Mouse (Mus musculus) left cerebral cortex, postnatal 36 days (tissue): ENCODE results near the gene Tstd3. TPM values are rescaled to one million over a fixed set of nuclear protein-coding genes. Genes with fewer than 3 reads are reported as not detected.
A peak's percentile ranks its signal among the peaks of the same experiment; 100 is the strongest.

ENCODE experiments used
- DNase-seq, 2 experiments: peaks; one replicate each; pipeline ENCODE4 v3.0.0; 2021 to 2022; ENCODE audit warnings: low spot score in 2 of 2, mixed read lengths in 1 of 2
- intact Hi-C: fragments of 180-260 bp; cut with DNase I; formaldehyde crosslinking; loops from one replicate; pipeline ENCODE4 v1.15.1; 2025
- total RNA-seq, 2 experiments: library from RNA; stranded (reverse); gene quantifications; 2 replicates each; pipeline ENCODE4 v1.2.3; 2021

Tstd3 gene
- 10 to 100 TPM; 21.1 to 23.1 TPM for total RNA-seq

DNA sequence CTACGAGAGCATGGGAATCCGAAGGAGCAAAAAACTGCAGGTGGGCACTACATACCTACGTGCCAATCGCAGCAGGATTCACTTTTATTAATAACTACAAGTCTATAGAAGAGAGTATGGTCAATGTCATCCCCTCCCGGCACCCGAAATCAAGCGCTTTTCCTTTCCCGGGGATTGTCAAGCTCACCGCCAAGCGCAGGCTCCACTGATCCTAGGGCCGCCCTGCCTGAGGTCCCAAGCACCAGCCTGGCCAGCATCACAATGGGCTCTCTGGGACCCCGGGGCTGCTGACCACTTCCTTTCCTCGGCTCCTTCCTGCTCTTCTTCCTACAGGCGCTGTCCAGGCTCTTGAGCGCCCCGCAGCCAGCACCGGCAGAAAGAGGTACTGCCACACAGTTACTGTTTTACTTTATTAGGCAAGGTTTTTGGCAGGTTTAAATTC, at the start of gene Tstd3, which contains the start of gene Usp45:
Gene Tstd3, minus strand, starts transcription at position 350 of the 442 bp plus-strand sequence.
Gene Usp45, plus strand, starts transcription at position 294 of the 442 bp plus-strand sequence.
- DNase-seq = peak; percentile 82 to 84
- intact Hi-C loops = no loop called here

DNA sequence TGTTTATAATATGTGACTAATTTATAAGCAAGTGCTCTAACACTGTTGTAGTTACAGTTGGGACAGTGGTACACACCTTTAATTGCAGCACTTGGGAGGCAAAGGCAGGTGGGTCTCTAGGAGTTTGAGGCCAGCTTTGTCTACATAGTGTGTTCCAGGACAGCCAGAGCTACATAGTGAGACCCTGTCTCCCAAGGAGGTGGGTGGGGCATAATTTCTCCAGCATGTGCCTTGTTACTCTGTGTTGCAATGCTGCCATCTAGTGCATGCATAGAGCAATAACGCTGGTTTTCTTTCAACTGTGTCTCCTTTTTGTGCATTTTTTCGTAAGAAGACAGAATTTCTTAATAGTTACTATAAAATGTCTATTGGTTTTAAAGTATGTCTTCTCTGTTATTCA, 47.0 kb upstream of the Tstd3 start:
- peak in 1 of 2 experiments; percentile 25 for DNase-seq
- intact Hi-C loops = loop anchor here (5.0 to 10.0 kb wide), 3 partner anchors 87 to 369 kb away; partner anchors contain the start of gene Ccnc

DNA sequence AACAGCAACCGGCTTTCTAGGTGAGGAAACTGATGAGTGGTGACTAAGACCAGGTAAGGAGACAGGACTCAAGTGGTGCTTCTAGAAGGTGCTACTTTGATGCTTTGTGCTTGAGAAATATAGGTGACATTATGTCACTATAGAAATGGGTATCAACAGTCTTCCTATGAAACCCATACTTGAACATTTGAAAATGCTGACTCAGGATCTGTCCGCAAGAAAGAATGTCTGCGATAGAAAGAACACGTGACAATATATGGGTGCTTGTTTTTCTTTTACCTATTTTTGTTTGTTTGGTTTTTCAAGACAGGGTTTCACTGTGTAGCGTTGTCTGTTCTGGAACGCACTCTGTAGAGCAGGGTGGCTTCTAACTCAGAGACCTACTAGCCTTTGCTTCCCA, 45.6 kb upstream of the Tstd3 start:
- intact Hi-C loops = loop anchor here (5.0 to 10.0 kb wide), 3 partner anchors 85 to 368 kb away; partner anchors contain the start of gene Ccnc
- DNase-seq = no peak

DNA sequence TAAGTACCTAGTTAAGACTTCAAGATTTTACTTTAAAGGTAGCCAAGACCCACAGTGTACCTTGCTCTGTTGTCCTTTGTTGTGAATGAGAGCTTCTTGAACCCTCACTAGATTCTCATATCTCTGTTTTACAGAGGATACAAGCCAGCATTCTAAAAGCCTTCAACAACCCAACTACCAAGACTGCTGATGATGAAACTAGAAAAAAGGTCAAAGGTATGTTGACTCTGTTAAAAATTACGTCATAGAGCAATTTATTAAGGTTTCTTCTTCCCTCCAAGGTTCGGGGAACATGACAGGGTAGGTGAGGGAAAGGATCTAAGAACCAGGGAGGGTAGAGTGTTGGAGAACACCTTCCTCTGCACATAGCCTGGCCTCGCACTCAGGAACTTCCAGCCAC, 43.6 kb upstream of the Tstd3 start:
- no peak for DNase-seq
- intact Hi-C loops = loop anchor here (5.0 to 10.0 kb wide), 3 partner anchors 83 to 366 kb away; partner anchors contain the start of gene Ccnc

DNA sequence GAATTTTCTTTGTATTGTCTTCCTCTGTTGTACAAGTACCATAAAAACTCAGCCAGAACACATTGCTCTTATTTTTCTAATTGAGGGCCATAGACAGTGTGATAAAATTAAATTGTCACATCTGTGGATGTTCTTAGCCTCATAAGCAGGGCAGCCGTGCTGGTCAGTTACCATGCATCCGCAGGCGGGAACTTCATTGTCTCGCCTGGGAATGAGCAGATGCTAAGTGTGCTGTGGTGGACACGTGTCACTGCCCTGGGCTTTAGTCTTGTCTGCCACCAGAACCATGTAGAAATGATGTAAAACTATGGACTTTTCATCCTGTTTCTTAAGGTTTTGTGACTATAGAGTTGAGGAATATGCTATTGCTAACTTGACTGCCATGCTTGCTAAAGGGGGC, 40.2 kb upstream of the Tstd3 start:
- intact Hi-C loops = no loop called here
- DNase-seq = no peak

DNA sequence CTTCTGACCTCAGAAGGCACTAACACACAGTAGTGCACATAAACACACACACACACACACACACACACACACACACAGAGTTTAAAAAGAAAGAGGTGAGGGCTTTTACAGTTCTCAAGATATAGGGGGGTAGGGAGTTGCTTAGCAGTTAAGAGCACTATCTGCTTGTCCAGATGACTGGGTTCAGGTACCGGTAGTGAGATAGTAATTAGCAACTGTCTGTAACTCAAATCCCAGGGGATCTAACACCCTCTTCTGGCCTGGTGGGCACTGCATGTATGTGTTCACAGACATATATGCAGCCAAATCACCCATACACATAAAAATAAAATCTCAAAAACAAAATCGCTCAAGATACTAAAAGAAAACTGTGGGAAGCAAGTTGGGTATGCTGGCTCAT, 34.6 kb upstream of the Tstd3 start:
- intact Hi-C loops = no loop called here
- no peak for DNase-seq

DNA sequence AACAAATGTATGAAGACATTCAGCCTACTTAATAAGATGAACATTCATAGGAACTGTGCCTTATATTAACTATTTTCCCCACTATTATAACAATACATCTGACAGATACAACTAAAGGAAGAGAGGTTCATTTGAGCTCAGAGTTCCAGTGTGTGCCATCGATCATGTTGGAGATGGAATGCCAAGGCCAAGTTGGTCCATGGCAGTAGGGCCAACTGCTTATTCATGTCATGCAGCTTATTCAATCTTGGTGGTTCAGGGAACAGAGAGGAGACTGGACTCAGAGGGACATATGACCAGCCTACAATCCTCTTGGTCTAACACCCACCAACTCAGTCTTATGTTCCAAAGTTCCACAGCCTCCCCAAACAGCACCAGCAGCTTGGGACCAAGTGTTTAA, 34.0 kb upstream of the Tstd3 start:
- no peak for DNase-seq
- intact Hi-C loops = no loop called here

DNA sequence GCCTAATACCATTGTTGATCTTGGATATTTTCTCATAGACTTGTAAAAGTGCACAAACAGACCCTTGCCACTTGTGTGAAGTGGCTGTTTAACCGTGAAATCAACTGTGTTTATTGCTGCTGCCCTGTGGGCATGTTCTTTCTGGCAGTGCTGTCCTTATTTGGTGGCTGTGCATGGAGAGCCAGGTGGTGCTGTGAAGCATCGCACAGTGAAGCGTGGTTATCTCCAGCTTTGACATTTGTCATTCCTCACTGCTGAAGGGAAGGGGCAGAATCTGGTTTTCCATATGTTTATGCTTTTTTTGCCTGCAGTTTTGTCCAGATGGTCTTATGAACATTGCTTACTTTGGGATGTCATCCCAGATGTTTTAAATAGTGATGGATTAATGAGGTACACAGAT, 26.6 kb upstream of the Tstd3 start:
- intact Hi-C loops = no loop called here

DNA sequence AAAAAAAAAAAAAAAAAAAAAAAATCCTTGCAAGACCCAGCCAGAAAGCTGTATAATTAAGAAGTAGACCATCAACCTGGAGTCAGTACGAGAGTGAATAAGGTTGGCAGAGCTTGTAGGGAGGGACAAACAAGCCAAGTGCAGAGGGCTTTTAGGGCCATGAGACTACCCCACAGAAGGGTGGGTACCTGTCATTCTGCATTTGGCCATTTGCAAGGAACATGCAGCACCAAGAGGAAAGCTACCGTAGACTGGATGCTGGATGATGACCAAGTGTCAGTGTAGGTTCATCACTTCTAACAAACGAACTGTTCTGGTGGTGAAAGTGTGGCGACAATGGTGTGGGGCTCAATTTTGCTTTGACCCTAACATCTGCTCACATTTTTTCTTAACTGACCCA, 22.8 kb upstream of the Tstd3 start:
- intact Hi-C loops = no loop called here
- no peak for DNase-seq

More for the DNA sequence above, 26.6 kb upstream of the Tstd3 start:
- DNase-seq = no peak

DNA sequence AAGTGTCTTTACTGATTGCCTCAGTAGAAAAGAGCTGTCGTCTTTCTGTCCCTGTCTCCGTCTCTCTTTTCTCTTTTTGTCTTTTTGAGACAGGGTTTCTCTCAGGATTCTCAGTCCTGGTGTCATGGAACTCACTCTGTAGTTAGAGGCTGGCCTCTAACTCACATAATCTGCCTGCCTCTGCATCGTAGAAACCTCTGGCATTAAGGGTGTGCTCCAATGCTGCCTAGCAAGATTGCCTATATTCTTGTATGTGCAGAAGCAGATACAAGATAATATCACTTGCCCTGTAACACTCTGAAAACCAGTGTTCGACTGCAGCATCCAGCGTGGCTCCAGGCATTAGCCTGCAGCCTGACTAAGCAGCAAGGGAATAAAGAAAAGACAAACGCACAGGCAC, 21.9 kb upstream of the Tstd3 start:
- no peak for DNase-seq
- intact Hi-C loops = no loop called here

DNA sequence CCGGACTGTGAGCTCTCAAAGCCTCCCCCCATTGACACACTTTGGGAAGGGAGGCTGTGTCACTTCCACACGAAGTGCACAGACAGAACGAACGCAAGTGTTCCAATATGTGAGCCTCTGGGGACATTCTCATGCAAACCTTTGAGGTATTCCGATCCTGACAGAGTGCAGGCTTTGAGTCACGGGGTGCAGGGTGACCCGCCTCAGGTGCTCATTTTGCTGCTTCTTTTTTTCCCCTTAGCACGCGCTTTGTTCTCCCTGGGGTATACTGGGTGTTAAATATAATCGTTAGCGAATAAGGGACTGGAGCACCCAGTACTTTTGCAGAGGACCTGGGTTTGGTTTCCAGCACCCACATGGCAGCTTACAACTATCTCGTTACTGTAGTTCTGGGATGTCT, 19.3 kb upstream of the Tstd3 start:
- DNase-seq = no peak
- intact Hi-C loops = no loop called here

DNA sequence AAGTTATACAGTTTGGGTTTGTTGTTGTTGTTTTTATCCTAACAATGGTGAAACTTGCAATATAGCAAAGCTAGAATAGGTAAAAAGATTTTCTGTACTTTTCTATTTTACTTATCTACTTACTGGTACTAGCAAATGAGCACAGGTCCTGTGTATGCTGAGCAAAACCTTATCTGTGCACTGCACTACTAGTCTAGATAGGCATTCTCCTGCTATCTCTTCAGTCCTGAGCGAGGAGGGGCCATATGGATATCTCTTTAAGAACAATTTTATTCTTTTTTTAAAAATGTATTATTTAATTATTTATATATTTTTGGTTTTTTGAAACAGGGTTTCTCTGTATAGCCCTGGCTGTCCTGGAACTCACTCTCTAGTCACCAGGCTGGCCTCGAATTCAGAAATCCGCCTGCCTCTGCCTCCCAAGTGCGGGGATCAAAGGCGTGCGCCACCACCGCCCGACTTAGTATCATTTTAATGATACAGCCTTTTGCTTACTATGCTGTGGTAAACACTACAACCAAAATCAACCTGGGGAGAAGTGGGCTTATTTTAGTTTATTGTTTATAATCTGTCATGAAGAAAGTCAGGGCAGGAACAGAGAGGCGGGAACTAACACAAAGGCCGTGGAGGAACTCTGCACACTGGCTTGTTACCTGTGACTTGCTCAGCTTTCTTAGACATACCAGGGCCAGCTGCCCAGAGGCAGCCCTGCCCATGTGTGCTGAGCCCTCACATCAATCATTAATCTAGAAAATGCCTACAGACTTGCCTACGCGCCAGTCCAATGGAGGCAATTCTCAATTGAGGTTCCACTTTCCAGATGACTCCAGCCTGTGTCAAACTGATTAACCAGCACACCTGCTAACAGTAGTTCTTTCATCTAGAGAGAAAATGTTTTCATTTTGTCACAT, 14.1 kb upstream of the Tstd3 start:
- DNase-seq = no peak
- intact Hi-C loops = no loop called here

DNA sequence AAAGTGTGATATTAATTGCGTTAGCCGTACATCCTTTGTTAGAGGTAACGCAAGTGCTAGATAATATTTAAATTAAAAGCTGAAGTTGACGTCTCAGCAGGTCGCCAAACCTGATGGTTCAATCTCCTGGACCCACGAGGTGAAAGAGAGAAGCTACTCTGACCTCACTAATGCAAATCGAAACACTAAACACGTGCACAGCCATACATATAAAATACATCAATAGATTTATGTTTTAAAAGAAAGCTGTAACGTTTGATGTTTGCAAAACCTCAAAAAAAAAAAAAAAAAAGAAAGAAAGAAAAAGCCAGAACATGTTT, 9.9 kb upstream of the Tstd3 start:
- intact Hi-C loops = loop anchor here (5.0 kb wide), 1 partner anchor 50 kb away; the partner anchor contains the start of gene Ccnc

DNA sequence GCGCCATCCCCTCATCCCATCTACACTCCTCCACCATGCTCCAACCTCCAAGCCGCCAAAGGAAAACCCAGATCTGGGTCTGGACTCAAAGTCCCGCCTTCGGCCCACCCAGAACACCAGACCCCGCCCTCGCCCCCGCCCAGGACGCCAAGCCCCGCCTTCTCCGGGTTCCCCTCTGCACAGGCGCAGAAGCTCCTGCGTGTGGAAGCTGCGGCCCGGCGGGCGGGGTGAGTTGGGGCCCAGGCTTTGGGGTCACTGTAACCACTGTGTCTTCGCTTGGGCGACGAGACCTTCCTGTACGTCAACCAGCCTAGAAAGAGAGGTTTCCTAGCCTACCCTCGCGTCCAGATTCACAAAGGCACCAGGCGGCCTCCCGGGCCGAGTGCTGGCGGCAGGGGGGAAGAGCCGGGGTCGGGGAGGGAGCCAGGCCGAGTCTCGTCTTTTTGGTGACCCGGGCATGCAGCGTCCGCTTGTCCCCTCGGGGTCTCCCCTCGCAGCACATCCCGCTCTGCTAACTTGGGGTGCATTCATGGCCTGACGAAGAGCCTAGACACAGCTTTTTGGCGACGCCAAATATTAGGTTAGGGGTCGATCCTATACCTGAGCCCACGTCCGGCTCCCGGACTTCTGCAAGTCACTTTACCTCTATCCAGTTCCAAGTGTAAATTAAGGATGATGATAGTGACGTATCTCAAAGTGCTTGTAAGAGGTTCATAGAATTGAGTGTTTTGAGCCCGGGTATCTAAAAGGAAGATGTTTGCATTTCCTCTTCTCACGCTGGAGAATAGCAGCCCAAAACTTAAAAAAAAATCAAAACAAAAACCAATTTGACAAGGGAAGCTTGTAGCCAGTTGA, 9.3 kb upstream of the Tstd3 start:
- intact Hi-C loops = loop anchor here (5.0 kb wide), 1 partner anchor 49 kb away; the partner anchor contains the start of gene Ccnc

More for the DNA sequence above, 9.9 kb upstream of the Tstd3 start:
- DNase-seq = no peak

DNA sequence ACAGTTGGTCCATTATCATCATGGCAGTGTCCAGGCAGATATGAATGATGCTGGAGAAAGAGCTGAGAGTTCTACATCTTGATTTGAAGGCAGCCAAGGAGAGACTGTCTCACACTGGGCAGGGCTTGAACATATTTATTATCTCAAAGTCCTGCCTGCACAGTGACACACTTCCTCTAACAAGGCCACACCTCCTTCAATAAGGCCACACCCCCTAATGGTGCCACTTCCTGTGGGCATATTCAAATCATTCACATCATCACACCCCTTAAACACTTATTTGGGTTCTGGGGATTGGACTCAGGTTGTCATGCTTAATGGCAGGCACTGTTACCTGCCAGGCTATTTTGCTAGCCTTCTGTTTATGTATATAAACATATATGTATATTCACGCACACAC, 5.3 kb upstream of the Tstd3 start:
- DNase-seq = no peak

More for the DNA sequence above, 9.3 kb upstream of the Tstd3 start:
- DNase-seq = peak; percentile 88 to 90

DNA sequence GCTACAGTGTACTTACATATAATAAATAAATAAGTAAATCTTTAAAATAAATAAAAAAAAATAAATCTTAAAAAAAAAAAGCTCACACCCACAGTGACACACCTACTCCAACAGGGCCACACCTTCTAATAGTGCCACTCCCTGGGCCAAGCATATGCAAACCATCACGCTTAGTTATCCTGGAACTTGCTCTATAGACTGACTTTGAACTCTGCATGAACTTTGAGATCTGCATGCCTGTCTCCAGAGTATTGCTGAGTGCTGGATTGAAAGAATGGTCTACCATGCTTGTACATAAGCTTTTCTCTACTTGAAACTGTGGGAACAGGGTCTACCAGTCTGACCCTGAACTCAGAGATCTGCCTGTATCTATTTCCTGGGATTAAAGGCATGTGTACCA, 4.1 kb upstream of the Tstd3 start:
- no peak for DNase-seq
- intact Hi-C loops = no loop called here

More for the DNA sequence above, 5.3 kb upstream of the Tstd3 start:
- intact Hi-C loops = no loop called here

DNA sequence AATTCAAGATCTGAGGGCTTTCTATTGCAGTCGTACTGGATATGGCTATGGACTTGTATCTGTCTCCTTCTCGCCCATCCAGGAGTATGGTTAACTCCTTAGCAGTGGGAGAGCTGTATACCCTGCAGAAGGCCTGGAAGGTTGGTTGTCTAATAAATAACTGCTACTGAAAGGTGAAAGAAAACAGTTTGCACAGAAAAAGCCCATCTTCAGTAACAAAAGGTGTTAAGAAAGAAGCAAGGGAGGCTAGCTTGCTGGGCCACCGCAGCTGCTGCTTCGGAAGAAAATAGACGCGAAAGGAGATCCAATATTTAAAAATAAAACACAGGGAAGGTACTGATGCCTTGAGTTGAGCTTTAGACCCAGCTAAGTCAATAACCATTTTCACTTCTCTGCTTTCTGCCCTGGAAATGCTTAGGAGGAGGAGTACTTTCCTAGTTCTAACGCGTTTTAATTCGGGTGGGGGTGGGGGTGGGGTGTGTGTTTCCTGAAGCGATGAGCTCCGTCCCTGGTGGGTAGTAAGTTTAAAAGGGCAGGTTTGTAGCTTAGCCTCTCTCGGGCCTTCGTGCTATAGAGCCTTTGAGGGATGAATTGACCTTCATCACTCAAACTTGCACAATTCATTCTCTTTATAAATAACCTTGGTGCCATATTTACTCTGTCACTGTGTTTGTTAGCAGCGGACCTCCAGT, 695 bp downstream of the Tstd3 start:
- intact Hi-C loops = no loop called here
- peak in 1 of 2 experiments; percentile 22 for DNase-seq

DNA sequence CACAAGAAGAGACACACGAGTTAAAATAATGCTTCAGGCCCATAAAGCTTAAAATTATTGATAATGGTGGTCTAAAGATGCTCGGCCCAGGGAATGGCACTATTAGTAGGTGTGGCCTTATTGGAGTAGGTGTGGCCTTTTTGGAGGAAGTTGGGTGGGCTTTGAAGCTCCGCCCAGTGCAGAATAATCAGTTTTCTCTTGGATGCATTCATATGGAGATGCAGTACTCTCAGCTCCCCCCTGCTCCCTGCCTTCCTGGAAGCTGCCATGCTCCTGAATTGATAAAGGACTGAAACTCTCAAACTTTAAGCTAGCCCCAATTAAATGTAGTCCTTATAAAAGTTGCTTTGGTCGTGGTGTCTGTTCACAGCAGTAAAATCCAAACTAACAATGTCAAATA, 3.2 kb downstream of the Tstd3 start:
- intact Hi-C loops = no loop called here

DNA sequence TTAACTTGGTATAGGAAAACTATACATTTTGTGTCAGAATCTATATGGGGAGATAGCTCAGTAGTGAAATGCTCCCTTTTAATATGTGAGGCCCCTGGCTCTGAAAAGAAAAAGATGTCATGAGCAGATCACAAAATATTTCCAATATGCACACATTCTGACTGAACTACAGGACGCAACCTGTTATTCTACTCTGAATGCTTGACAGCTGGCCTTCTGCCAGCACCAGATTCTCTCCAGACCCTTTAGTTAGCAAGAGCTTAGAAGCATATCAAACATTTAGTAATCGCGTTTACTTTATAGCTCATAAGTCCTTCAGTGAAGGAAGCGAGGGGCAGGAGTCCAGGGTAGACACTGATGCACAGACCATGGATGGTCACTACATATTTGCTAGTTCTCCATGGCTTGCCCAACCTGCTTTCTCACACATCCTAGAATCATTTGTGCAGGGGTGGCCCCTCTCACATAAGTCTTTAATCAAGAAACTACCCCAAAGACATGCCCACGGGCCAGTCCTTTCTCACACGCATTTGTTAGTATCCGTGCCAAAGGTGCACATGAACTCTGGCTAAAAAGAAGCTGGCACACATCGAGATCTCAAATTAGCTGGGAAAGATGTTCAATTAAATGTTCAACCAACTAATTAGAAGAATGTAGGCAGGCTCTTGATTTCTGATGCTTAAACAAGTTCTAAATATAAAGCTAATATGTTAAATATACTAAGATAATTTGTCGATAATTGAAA, 5.4 kb downstream of the Tstd3 start:
- intact Hi-C loops = no loop called here
- no peak for DNase-seq

More for the DNA sequence above, 3.2 kb downstream of the Tstd3 start:
- DNase-seq = no peak
